Mouse (Mus musculus) megakaryocyte, embryonic 14.5 days (primary cell): ENCODE results near the gene Klhdc8a.

Experiments used
- FLI1 ChIP-seq: IDR thresholded peaks from 2 replicates; pipeline ENCODE4 v1.6.1; 2012; ENCODE audit warnings: low read length, inconsistent platforms, mixed read lengths
- GATA1 ChIP-seq: IDR thresholded peaks from 3 replicates; pipeline ENCODE4 v1.6.1; 2012; ENCODE audit warnings: mixed read lengths, low read length, inconsistent platforms, borderline replicate concordance

DNA sequence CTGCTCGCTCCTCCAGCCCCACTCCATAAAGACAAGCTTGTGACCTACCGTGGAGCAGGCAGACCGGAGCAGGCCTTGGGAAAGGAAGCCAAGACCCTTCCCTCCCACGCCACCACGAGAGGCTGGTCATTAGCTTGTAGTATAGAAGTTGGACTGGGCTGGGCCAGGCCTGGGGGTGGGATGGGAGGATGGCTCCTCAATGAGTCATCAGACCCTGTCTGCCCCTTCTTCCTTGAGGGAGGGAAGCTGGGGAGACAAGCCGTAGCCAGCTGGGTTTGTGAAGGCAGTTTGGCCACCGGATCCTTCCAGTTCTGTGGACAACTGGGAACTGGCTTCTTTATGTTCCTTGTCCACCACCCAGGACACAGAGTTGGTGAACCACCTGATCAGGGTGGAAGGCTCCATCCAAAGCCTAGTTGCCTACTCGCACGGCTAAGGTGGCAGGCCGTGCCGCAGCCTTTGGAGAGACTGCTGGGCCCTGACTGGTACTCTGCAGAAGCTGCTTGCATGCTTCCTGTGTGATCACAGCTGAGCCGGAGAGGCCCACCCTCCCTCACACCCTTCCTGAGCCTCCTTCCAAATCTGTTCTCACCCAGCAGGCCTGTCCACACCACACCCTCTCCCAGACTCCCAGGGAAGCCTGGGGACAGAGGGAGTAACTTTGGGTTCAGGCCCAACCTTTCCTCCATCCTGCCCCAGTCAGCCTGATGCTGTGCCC is 47.9 kb downstream of the Klhdc8a start:
- TF ChIP-seq GATA1 (no peak), FLI1 (no peak)
